Mouse (Mus musculus): ENCODE results near the gene Sox18. TPM values are rescaled to one million over a fixed set of nuclear protein-coding genes. Genes with fewer than 3 reads are reported as not detected.

The Sox18 gene
- polyA plus RNA-seq, 1 experiment = 5.5 TPM

GRCm38 (mm10) chr2:181698241-181698640 lies 26.8 kb upstream of the Sox18 start, which contains the start of gene Lkaaear1:
TSS of gene Lkaaear1 (minus strand) at chr2:181698442.
- TF ChIP-seq CTCF (IDR thresholded peaks at IDR 0.05; ENCODE audit: control insufficient read depth, insufficient read depth, insufficient replicate concordance, low read depth, low read length) (no peak), POLR2A (IDR thresholded peaks at IDR 0.05; ENCODE audit: control insufficient read depth, low read depth, low read length) (peak; percentile 77; the same call in 1 of the 2 replicates)
- Histone ChIP-seq H3K4me3 (ENCODE audit: control insufficient read depth, low read depth, low read length) (peak within 1 kb of the TSS; percentile 92), H3K27me3 (ENCODE audit: control insufficient read depth, insufficient read depth, low read length) (no peaks in the 10 kb centered on the region), H3K27ac (ENCODE audit: control insufficient read depth, insufficient read depth, low read depth, low read length) (peak within 1 kb of the TSS; percentile 71), H3K4me1 (ENCODE audit: control insufficient read depth, insufficient read depth, low read length) (peaks cover 18% of the 10 kb centered on the region), H3K36me3 (ENCODE audit: control insufficient read depth, insufficient read depth, low read length) (no peaks in the 10 kb centered on the region)

- peak overlapping the region; percentile 92 for H3K4me3 ChIP-seq (ENCODE audit: control insufficient read depth, low read depth, low read length)
- TF ChIP-seq POLR2A (IDR thresholded peaks at IDR 0.05; ENCODE audit: control insufficient read depth, low read depth, low read length) (peak; percentile 47; the same call in 1 of the 2 replicates), CTCF (IDR thresholded peaks at IDR 0.05; ENCODE audit: control insufficient read depth, insufficient read depth, insufficient replicate concordance, low read depth, low read length) (no peak)
Measured at GRCm38 (mm10) chr2:181696801-181697420, 25.5 kb upstream of the Sox18 start.

GRCm38 (mm10) chr2:181695776-181696175 lies 24.3 kb upstream of the Sox18 start:
- Histone ChIP-seq H3K27me3 (ENCODE audit: control insufficient read depth, insufficient read depth, low read length) (no peaks in the 10 kb centered on the region), H3K27ac (ENCODE audit: control insufficient read depth, insufficient read depth, low read depth, low read length) (no peak overlapping the region), H3K36me3 (ENCODE audit: control insufficient read depth, insufficient read depth, low read length) (no peaks in the 10 kb centered on the region), H3K4me1 (ENCODE audit: control insufficient read depth, insufficient read depth, low read length) (peaks cover 21% of the 10 kb centered on the region), H3K4me3 (ENCODE audit: control insufficient read depth, low read depth, low read length) (peak overlapping the region; percentile 92)
- TF ChIP-seq CTCF (IDR thresholded peaks at IDR 0.05; ENCODE audit: control insufficient read depth, insufficient read depth, insufficient replicate concordance, low read depth, low read length) (no peak), POLR2A (IDR thresholded peaks at IDR 0.05; ENCODE audit: control insufficient read depth, low read depth, low read length) (no peak)

More at GRCm38 (mm10) chr2:181696801-181697420, 25.5 kb upstream of the Sox18 start:
- H3K27me3 ChIP-seq (ENCODE audit: control insufficient read depth, insufficient read depth, low read length) = no peaks in the 10 kb centered on the region
- H3K36me3 ChIP-seq (ENCODE audit: control insufficient read depth, insufficient read depth, low read length) = no peaks in the 10 kb centered on the region
- peak overlapping the region; percentile 67 for H3K27ac ChIP-seq (ENCODE audit: control insufficient read depth, insufficient read depth, low read depth, low read length)
- H3K4me1 ChIP-seq (ENCODE audit: control insufficient read depth, insufficient read depth, low read length) = peaks cover 21% of the 10 kb centered on the region

GRCm38 (mm10) chr2:181694581-181694980 lies 23.1 kb upstream of the Sox18 start:
- Histone ChIP-seq H3K36me3 (ENCODE audit: control insufficient read depth, insufficient read depth, low read length) (no peaks in the 10 kb centered on the region), H3K27me3 (ENCODE audit: control insufficient read depth, insufficient read depth, low read length) (no peaks in the 10 kb centered on the region), H3K4me1 (ENCODE audit: control insufficient read depth, insufficient read depth, low read length) (peaks cover 21% of the 10 kb centered on the region), H3K4me3 (ENCODE audit: control insufficient read depth, low read depth, low read length) (peak overlapping the region; percentile 92), H3K27ac (ENCODE audit: control insufficient read depth, insufficient read depth, low read depth, low read length) (peak overlapping the region; percentile 55)
- TF ChIP-seq POLR2A (IDR thresholded peaks at IDR 0.05; ENCODE audit: control insufficient read depth, low read depth, low read length) = no peak
- TF ChIP-seq CTCF (IDR thresholded peaks at IDR 0.05; ENCODE audit: control insufficient read depth, insufficient read depth, insufficient replicate concordance, low read depth, low read length) = no peak

- peaks cover 21% of the 10 kb centered on the region for H3K4me1 ChIP-seq (ENCODE audit: control insufficient read depth, insufficient read depth, low read length)
- TF ChIP-seq POLR2A (IDR thresholded peaks at IDR 0.05; ENCODE audit: control insufficient read depth, low read depth, low read length) (peak; percentile 57), CTCF (IDR thresholded peaks at IDR 0.05; ENCODE audit: control insufficient read depth, insufficient read depth, insufficient replicate concordance, low read depth, low read length) (no peak)
- peak within 1 kb of the TSS; percentile 92 for H3K4me3 ChIP-seq (ENCODE audit: control insufficient read depth, low read depth, low read length)
- H3K27ac ChIP-seq (ENCODE audit: control insufficient read depth, insufficient read depth, low read depth, low read length) = peak within 1 kb of the TSS; percentile 55
- H3K27me3 ChIP-seq (ENCODE audit: control insufficient read depth, insufficient read depth, low read length) = no peaks in the 10 kb centered on the region
- no peaks in the 10 kb centered on the region for H3K36me3 ChIP-seq (ENCODE audit: control insufficient read depth, insufficient read depth, low read length)
Measured at GRCm38 (mm10) chr2:181693339-181694280, 22.2 kb upstream of the Sox18 start, which contains the start of gene Rgs19. TSS of gene Rgs19 (minus strand) at chr2:181693977.

- H3K4me3 ChIP-seq (ENCODE audit: control insufficient read depth, low read depth, low read length) = no peak overlapping the region
- TF ChIP-seq POLR2A (IDR thresholded peaks at IDR 0.05; ENCODE audit: control insufficient read depth, low read depth, low read length) = no peak
- no peak for TF ChIP-seq CTCF (IDR thresholded peaks at IDR 0.05; ENCODE audit: control insufficient read depth, insufficient read depth, insufficient replicate concordance, low read depth, low read length)
- H3K27me3 ChIP-seq (ENCODE audit: control insufficient read depth, insufficient read depth, low read length) = no peaks in the 10 kb centered on the region
- peaks cover 15% of the 10 kb centered on the region for H3K4me1 ChIP-seq (ENCODE audit: control insufficient read depth, insufficient read depth, low read length)
- no peak overlapping the region for H3K27ac ChIP-seq (ENCODE audit: control insufficient read depth, insufficient read depth, low read depth, low read length)
- H3K36me3 ChIP-seq (ENCODE audit: control insufficient read depth, insufficient read depth, low read length) = no peaks in the 10 kb centered on the region
Measured at GRCm38 (mm10) chr2:181692304-181692703, 20.9 kb upstream of the Sox18 start.

DNA sequence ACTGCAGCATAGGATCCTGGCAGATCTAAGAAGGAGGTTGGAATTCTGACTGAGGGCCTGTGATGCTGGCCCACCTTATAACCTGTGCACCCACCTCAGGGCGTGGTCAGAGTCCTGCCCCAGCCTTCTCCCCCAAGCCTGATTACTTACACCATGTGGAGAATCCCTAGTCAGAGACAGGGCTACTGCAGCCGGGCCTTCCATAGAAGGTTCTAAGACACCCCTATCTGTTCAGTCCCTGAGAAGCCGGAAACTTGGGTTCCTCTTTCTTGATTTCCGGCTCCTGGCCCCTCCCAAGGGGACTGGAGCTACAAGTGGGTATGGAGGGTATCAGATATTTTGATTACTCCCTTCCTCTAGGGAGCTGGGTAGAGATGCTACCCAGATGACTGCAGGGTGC lies 20.1 kb upstream of the Sox18 start:
- Histone ChIP-seq H3K27me3 (ENCODE audit: control insufficient read depth, insufficient read depth, low read length) (no peaks in the 10 kb centered on the region), H3K4me3 (ENCODE audit: control insufficient read depth, low read depth, low read length) (peak overlapping the region; percentile 66), H3K36me3 (ENCODE audit: control insufficient read depth, insufficient read depth, low read length) (no peaks in the 10 kb centered on the region; the same call in 1 of the 2 replicates), H3K4me1 (ENCODE audit: control insufficient read depth, insufficient read depth, low read length) (peaks cover 9% of the 10 kb centered on the region; the same call in 1 of the 2 replicates), H3K27ac (ENCODE audit: control insufficient read depth, insufficient read depth, low read depth, low read length) (no peak overlapping the region)
- no peak for TF ChIP-seq CTCF (IDR thresholded peaks at IDR 0.05; ENCODE audit: control insufficient read depth, insufficient read depth, insufficient replicate concordance, low read depth, low read length)
- TF ChIP-seq POLR2A (IDR thresholded peaks at IDR 0.05; ENCODE audit: control insufficient read depth, low read depth, low read length) = no peak

Data from testis, adult 2 months (tissue).